Mouse (Mus musculus) kidney, adult 9 months (tissue): ENCODE measurements at regions not wholly inside any gene's neighbourhood (a gene's known extent, or its start where the extent isn't known, plus 50 kb on each side); places are given as distances from the start of the nearest gene placed in this dataset.

Experiments
- DNase-seq: peaks from one replicate; pipeline ENCODE4 v3.0.0; 2022

DNA sequence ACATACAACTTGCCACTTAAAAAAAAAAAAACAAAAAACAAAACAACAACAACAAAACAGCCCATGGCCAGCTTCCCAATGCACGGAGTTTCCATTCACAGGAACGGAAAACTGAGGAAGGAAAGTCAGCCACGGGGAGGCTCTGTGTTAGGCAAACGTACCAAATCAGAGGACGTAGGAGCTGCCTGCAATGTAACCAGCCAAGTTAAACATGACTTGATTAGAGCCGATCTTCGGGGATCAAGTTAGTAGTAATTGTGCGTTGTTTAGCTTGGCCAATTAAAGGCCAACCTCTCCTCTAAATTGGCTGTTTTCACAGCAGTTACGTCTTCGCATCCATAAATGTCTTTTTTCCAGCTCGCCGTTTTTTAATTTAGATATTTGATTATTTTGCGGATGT, 190.7 kb downstream of the Cd83 start:
- DNase-seq = no peak

DNA sequence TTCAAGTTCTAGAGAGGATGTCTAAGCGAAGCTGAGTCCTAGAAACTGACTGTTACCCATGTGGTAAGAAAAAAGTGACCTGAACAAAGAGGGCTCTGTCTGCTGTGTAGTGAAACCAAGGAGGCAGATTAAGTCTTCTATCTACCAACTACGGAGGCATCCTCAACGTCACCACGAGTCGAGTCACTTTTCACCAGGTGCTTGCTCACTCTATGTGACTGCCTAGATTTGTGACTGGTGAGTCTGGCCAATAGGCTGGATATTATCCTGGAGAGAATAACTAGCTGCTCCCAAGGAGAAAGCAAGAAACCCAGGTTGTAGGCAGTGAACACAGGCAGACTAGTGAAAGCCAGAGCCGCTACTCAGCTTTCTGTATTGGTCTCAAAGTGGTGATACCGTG, 191.2 kb downstream of the Cd83 start:
- no peak for DNase-seq

DNA sequence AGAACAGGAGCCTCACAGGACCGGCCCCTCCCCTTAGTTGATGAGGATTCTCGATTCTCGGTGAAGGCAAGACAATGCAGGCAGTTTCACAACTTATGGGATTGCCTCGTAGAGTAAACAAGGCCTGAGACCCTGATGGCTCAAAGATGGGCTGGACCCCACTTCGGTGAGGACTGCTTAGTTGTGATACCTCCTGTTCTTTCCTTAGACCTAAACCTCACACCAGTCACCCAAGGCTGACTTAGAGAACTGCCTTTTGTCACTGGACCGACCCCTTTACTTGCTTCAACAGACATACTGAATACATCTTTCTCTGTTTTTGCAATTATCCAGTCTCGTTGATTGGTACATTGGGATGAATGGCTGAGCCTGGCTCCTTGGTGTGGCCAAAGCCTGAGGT, 192.1 kb downstream of the Cd83 start:
- no peak for DNase-seq

GRCm38 (mm10) chr13:43987338-43987737, 202.8 kb downstream of the Cd83 start:
- no peak for DNase-seq

DNA sequence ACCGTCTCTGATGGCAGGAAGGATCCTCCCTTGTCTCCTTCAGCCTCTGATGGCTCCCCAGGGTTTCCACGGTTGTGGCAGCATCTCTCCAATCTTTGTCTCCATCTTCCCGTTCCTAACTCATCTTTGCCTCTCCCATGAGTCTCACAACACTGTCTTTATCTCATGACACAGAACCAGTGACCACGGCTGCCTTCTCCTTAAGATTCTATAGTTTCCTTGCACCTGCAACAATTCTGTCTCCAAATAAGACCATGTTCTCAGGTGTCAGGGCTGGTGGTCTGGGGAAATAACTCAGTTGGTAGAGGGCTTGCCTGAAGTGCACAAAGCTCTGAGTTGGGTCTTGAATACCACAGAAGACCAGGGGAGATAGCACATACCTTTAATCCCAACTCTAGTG, 203.8 kb downstream of the Cd83 start:
- DNase-seq = no peak

DNA sequence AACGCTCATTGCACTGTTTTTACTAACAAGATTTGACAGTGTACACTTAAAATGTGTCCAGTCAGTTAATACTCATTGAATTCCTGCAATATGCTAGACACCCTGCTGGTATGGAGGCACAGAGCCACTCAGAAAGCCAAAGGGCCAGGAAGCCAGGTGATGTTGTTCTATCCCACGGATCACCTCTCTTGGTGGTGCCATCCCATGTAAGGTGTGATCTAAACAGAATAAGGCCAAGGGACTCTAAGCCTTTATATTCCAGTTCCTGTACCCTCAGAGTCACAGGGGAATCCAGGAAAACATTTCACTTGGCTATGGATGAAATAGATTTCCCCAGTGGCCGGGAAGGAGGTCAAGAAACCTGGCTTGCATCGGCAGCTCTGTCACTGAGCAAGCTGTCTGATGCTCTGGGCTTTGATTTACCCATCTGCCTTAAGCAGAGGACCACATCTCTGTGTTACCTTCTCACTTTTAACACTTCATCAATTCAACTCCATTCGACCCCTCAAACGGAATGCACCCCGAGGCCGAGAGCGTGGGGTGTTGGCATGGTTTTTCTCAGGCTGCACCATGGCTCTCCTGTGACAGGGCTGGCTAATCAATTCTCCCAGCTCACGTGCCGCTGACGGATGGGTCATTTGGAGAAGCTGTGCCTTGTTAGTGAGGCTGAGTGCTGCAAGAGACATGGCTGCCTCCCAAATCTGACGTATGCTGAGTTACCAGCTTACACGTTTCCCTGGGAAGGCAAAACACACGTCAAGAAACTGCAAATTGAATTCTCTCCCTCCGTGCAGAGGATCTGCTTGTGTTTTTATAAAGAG, 205.9 kb downstream of the Cd83 start:
- DNase-seq = peak; percentile 9

- peak; percentile 90 for DNase-seq
Measured at GRCm38 (mm10) chr13:43991774-43992173, 207.2 kb downstream of the Cd83 start.

- DNase-seq = peak; percentile 56
Measured at GRCm38 (mm10) chr13:43992968-43993367, 208.4 kb downstream of the Cd83 start.

- no peak for DNase-seq
Measured at GRCm38 (mm10) chr13:43994361-43994760, 209.8 kb downstream of the Cd83 start.

DNA sequence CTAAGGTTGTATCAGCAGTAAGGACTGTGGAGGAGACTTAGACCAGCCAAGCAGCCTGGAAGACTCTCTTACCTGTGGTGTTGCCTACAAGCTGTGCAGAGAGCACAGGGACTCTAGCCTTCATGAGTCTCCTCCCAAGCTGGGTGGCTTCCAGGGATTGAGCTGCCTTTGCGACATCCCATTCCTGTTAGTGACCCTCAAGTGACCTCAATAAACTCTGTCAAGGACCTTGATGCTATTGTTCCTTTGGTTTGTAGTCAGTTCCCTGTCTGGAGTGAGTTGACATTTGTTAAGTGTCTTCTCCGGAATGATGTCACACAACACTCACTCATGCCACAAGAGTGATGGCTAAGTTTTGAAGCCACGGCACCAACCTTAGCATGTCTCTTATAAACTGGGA, 211.0 kb downstream of the Cd83 start:
- peak; percentile 60 for DNase-seq

DNA sequence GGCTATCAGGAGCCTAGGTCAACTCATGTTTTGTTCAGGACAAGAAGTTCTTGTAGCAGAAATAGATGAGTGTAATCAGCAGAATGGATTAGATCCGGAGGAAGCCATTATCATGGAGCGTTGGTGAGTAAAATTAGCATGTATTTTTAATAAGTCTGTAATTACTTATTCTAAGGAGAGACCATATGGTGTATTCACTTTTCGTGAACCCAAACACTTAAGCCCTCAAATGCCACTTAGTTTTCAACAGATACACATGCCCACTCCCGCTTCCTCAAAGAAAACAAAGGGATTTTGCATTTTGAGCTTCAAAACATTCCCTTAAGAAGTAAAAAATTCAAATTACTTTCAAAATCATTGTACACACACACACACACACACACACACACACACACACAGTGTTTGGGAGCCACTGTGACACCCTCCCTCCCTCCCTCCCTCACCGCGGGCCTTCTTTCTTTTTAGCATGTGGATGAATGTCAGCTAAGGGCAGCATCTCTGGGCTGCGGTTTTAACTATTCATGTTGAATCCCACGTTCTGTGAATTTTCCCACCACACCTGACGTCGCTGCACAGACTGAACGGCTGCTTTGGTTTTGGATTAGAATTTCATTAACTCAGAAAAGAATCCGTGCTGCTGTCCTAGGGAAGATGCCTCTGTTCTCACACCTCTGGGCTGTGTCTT, 217.4 kb downstream of the Cd83 start:
- no peak for DNase-seq

- no peak for DNase-seq
Measured at GRCm38 (mm10) chr13:44012868-44013267, 228.3 kb downstream of the Cd83 start.

DNA sequence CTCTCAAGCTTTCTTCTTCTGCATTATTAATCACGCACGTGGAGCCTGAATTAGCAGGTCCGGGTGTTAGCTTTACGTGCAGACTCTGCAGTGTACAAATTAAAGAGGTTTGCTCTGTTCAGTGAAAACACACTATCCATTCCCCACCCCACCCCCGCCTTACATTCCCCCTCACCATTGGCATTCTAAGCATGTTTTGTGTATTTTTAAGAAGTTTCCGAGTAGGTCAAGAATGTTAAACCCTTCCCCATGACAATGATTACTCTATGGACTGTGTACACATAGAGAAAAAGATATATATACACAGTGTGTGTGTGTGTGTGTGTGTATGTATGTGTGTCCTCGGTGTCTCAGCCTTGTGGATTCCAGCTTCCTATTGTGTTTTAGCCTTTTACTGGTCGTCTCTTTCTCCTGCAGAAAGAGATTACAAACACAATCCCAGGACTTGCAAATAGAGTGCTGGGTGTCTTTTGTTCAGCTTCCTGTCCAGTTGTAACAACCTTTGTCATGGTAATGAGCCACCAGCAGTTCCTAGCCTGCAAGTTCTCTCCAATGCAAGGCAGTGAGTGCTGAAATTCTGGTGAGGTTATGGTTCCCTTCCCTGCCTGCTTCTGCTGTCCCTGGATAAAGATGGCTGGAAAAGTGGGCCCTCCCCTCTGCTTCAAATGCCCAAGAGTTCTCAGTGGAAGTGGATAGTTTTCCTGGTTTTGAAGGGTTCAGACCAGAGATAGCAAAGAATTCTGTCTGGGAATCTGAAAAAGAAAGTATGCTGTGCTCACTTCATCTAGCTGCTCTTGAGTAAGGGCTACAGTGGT, 234.1 kb downstream of the Cd83 start:
- no peak for DNase-seq

DNA sequence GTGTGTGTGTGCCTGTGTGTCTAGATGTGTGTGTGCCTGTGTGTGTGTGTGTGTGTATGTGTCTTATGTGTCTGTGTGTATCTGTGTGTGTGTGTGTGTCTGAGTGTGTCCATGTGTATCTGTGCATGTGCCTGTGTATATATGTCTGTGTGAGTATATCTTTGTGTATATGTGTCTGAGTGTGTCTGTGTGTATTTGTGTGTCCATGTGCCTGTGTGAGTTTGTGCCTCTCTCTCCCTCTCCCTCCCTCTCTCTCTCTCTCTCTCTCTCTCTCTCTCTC, 234.7 kb downstream of the Cd83 start:
- DNase-seq = no peak

- no peak for DNase-seq
Measured at GRCm38 (mm10) chr13:44020851-44021250, 236.3 kb downstream of the Cd83 start.

DNA sequence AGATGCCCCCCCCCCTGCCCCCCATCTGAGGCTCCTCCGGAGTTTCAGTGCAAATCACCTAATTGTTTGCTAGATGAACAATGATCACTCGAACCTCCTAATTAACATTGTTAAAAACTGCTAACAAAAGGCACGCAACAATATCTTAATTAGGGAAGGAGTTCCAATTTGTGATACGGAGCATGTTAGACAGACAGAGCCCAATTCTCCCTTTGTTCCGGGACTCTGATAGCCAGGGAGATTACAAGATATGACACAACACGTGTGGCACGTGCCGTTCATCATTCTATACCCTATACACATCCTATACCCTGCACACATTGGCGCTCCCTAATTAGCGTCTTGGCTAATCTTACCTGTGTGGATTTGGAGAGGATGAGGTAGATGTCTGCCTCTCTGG, 237.5 kb downstream of the Cd83 start:
- no peak for DNase-seq

GRCm38 (mm10) chr13:44024612-44025011, 240.0 kb downstream of the Cd83 start:
- DNase-seq = peak; percentile 43

DNA sequence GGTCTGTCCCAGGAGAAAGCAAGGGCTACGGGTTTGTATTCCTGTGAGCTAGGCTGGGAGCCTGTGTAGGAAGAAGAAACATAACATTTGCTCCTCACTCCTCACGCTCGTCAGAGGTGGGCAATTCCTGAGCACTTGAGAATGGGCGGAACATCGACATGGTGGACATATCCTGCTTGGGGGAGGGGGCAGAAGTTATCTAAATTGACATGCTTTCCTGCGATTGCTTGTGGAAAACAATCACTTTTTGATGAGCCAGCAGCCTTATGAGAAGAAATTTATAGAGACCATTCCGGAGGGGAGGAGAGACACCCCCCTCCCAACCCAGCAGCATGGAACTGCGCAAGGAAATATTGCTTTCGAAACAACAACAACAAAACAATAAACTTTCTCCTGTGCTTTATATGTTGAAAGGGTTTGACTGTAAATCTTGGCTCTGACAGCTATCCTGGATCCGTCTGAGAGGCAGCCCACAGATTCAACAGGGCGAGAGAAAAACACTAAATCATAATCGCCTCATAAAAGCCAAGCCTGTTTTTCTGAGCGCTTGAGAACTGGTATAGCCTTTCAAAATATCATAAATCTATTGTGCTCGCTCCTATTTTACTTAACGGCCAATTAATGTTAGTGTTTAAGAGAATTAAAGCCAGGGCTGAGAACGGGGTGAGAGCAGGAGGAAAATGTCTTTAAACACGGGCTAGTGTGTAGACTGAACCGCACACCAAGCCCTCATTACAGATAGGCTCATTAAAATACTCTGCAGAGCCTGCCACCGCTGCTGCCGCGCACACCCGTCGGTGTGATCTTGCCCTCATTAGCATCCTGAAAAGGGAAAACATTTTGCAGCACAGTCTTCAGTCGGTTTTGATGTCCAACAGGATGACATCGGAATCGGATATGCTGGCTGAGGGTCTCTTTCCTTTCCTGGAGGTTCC, 242.0 kb downstream of the Cd83 start:
- peak; percentile 44 for DNase-seq

DNA sequence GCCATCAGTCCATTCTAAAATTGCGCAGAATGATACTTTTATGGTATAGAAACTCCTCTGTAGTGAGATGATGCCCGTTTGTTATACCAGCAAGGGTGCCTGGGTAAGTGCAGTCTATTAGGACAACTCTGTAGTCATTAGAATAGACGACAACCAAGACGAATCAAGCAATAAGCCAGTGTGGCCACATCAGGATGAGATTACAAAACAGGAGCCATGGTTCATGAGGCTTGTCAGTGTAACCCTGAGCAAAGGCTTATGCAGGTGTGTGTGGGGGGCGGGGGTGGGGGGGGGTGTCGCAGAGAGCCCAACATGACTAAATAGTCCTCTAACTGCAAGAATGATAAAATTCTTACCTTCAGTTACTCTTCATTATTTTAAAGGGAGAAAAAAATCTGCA, 243.5 kb downstream of the Cd83 start:
- DNase-seq = no peak

- no peak for DNase-seq
Measured at GRCm38 (mm10) chr13:44030590-44030989, 246.0 kb downstream of the Cd83 start.

- no peak for DNase-seq
Measured at GRCm38 (mm10) chr13:44037774-44038294, 253.3 kb downstream of the Cd83 start.

DNA sequence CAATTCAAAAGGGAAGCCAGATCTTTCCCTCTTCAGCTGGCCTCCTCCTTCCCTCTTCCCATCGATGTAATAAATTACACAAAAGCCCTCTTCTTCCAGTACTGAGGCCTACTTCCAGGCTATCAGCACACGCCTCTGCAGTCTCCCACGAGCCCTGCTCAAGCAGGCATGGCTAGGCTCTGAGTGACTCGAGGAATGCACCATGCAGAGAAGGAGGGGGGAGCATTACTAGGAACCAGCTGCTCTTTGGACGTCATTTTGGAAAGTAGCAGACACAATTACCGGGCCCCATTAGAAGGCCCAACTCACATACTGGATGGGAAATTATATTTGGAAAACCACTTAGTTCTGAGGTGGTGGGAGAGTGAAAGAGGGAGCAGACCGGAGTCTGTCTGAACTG, 253.7 kb downstream of the Cd83 start:
- DNase-seq = no peak

DNA sequence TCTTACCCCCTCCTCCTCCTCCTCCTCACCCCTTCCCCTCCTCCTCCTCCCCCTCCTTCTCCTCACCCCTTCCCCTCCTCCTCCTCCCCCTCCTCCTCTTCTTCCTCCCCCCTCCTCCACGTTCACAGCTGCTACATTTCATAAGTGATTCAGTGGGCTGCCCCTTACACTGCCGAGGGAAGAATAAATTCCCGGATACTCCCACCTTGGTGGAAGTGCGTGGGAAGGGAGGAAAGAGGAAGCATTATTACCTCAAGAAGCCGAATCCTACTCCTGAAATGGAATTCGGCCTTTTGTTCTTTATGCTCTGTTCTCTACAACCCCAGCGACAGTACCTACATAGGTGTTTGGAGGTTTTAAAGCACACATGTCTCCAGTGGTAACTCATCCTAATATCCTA, 256.1 kb downstream of the Cd83 start:
- no peak for DNase-seq
